Mouse (Mus musculus) G1E (cell line): ENCODE measurements around the gene Galnt14.

ENCODE experiments used
- CTCF ChIP-seq: IDR thresholded peaks from 2 replicates; pipeline ENCODE4 v1.5.1; 2012; ENCODE audit warnings: low read depth, low read length, inconsistent platforms, mixed read lengths
- GATA1 ChIP-seq: IDR thresholded peaks from 2 replicates; pipeline ENCODE4 v1.6.1; 2012; ENCODE audit warnings: borderline replicate concordance, low read length, inconsistent platforms, mixed read lengths
- GATA2 ChIP-seq: IDR thresholded peaks from 2 replicates; pipeline ENCODE4 v1.6.1; 2012; ENCODE audit warnings: low read depth, low read length, inconsistent platforms, borderline replicate concordance

DNA sequence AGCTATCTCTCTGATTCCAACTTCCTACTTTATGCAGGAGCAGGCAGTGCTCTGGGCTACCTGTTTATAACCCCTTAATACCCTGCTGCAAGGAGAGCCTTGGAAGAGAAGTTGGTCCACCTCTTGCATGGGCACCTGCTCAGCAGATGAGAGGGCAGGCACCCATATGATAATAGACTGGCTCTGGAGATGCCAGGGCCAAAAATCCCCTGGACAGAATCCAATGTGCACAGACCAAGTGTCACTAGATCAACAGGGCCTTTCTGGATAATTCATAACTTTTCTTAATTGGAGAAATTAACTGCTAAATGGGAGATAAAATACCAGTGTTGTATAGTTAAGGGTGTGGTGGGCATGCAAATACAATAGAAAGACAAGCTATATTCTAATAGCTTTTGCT lies 6.7 kb downstream of the Galnt14 start:
- TF ChIP-seq CTCF: no peak
- TF ChIP-seq GATA2: no peak
- TF ChIP-seq GATA1: no peak
